Mouse (Mus musculus): Measurements from ENCODE around the gene Mthfd2l. TPM values are rescaled to one million over a fixed set of nuclear protein-coding genes. Genes with fewer than 3 reads are reported as not detected.

Gene Mthfd2l
- polyA plus RNA-seq, 1 experiment from 2014 or later = 8.3 TPM

- no peak overlapping the region for H3K27ac ChIP-seq (ENCODE audit: low read depth)
- peaks cover 17% of the 10 kb centered on the region for H3K4me1 ChIP-seq (ENCODE audit: insufficient read depth)
- no peak for DNase-seq
- no peak overlapping the region for H3K4me3 ChIP-seq (ENCODE audit: low read depth, low read length)
- TF ChIP-seq CTCF (IDR thresholded peaks at IDR 0.05; ENCODE audit: low read depth) (no peak), EP300 (IDR thresholded peaks at IDR 0.05; ENCODE audit: low read depth) (no peak)
- no peak for ATAC-seq
- H3K36me3 ChIP-seq (replicated peaks; ENCODE audit: insufficient read depth, low read length) = no peaks in the 10 kb centered on the region
- 68% methylated on average over 7 of the region's 7 CpGs for WGBS (ENCODE audit: insufficient replicate concordance)
- no peak overlapping the region for H3K4me2 ChIP-seq (ENCODE audit: low read depth, low read length)
- H3K9ac ChIP-seq (replicated peaks) = no peak overlapping the region
- H3K9me3 ChIP-seq (ENCODE audit: low read length) = no peaks in the 10 kb centered on the region
- H3K27me3 ChIP-seq (ENCODE audit: insufficient read depth, low read length) = peaks cover 3% of the 10 kb centered on the region; the same call in 1 of the 2 replicates
These were observed 30.2 kb upstream of the Mthfd2l start for GRCm38 (mm10) chr5:90900688-90901087.

GRCm38 (mm10) chr5:90902380-90903260 lies 28.3 kb upstream of the Mthfd2l start:
- Histone ChIP-seq H3K4me3 (ENCODE audit: low read depth, low read length) (peak overlapping the region; percentile 25), H3K9ac (replicated peaks) (no peak overlapping the region), H3K4me1 (ENCODE audit: insufficient read depth) (peaks cover 17% of the 10 kb centered on the region), H3K4me2 (ENCODE audit: low read depth, low read length) (peak overlapping the region; percentile 70), H3K27ac (ENCODE audit: low read depth) (no peak overlapping the region), H3K36me3 (replicated peaks; ENCODE audit: insufficient read depth, low read length) (no peaks in the 10 kb centered on the region), H3K9me3 (ENCODE audit: low read length) (no peaks in the 10 kb centered on the region), H3K27me3 (ENCODE audit: insufficient read depth, low read length) (peaks cover 3% of the 10 kb centered on the region; the same call in 1 of the 2 replicates)
- 7% methylated on average over 10 of the region's 10 CpGs for WGBS (ENCODE audit: insufficient replicate concordance)
- DNase-seq (peak; percentile 27), ATAC-seq (peak; percentile 29; the same call in 1 of the 2 replicates)
- TF ChIP-seq EP300 (IDR thresholded peaks at IDR 0.05; ENCODE audit: low read depth) = no peak
- peak; percentile 54 for TF ChIP-seq CTCF (IDR thresholded peaks at IDR 0.05; ENCODE audit: low read depth)

GRCm38 (mm10) chr5:90903339-90904020 lies 27.4 kb upstream of the Mthfd2l start, which contains the start of gene Cxcl2:
Cxcl2 (plus strand) TSS chr5:90903871.
- H3K4me2 ChIP-seq (ENCODE audit: low read depth, low read length) = peak within 1 kb of the TSS; percentile 70
- peaks cover 3% of the 10 kb centered on the region; the same call in 1 of the 2 replicates for H3K27me3 ChIP-seq (ENCODE audit: insufficient read depth, low read length)
- H3K9ac ChIP-seq (replicated peaks) = 0 out of 2 replicates have a peak within 1 kb of the TSS, but pooled peaks have one; percentile 1
- H3K36me3 ChIP-seq (replicated peaks; ENCODE audit: insufficient read depth, low read length) = no peaks in the 10 kb centered on the region
- ATAC-seq (peak; percentile 68), DNase-seq (no peak)
- peak within 1 kb of the TSS; percentile 25 for H3K4me3 ChIP-seq (ENCODE audit: low read depth, low read length)
- peaks cover 13% of the 10 kb centered on the region for H3K4me1 ChIP-seq (ENCODE audit: insufficient read depth)
- TF ChIP-seq EP300 (IDR thresholded peaks at IDR 0.05; ENCODE audit: low read depth) = no peak
- TF ChIP-seq CTCF (IDR thresholded peaks at IDR 0.05; ENCODE audit: low read depth) = no peak
- no peaks in the 10 kb centered on the region for H3K9me3 ChIP-seq (ENCODE audit: low read length)
- H3K27ac ChIP-seq (ENCODE audit: low read depth) = no peak within 1 kb of the TSS
- WGBS (ENCODE audit: insufficient replicate concordance) = 5% methylated on average over 22 of the region's 22 CpGs

- Histone ChIP-seq H3K27me3 (ENCODE audit: insufficient read depth, low read length) (peaks cover 2% of the 10 kb centered on the region; the same call in 1 of the 2 replicates), H3K4me1 (ENCODE audit: insufficient read depth) (no peaks in the 10 kb centered on the region), H3K4me2 (ENCODE audit: low read depth, low read length) (no peak overlapping the region), H3K9me3 (ENCODE audit: low read length) (no peaks in the 10 kb centered on the region), H3K4me3 (ENCODE audit: low read depth, low read length) (no peak overlapping the region), H3K36me3 (replicated peaks; ENCODE audit: insufficient read depth, low read length) (no peaks in the 10 kb centered on the region), H3K9ac (replicated peaks) (no peak overlapping the region), H3K27ac (ENCODE audit: low read depth) (no peak overlapping the region)
- DNase-seq (peak; percentile 82), ATAC-seq (peak; percentile 45; the same call in 1 of the 2 replicates)
- TF ChIP-seq CTCF (IDR thresholded peaks at IDR 0.05; ENCODE audit: low read depth) = peak; percentile 87
- TF ChIP-seq EP300 (IDR thresholded peaks at IDR 0.05; ENCODE audit: low read depth) = no peak
- WGBS (ENCODE audit: insufficient replicate concordance) = 1% methylated on average over 2 of the region's 2 CpGs
These were observed 21.9 kb upstream of the Mthfd2l start for GRCm38 (mm10) chr5:90908983-90909382.

- H3K27ac ChIP-seq (ENCODE audit: low read depth) = no peak overlapping the region
- 64% methylated on average over 2 of the region's 2 CpGs for WGBS (ENCODE audit: insufficient replicate concordance)
- no peak for DNase-seq
- no peak overlapping the region for H3K4me2 ChIP-seq (ENCODE audit: low read depth, low read length)
- ATAC-seq = no peak
- no peak overlapping the region for H3K4me3 ChIP-seq (ENCODE audit: low read depth, low read length)
- H3K4me1 ChIP-seq (ENCODE audit: insufficient read depth) = no peaks in the 10 kb centered on the region
- TF ChIP-seq EP300 (IDR thresholded peaks at IDR 0.05; ENCODE audit: low read depth) = no peak
- no peak for TF ChIP-seq CTCF (IDR thresholded peaks at IDR 0.05; ENCODE audit: low read depth)
- H3K9ac ChIP-seq (replicated peaks) = no peak overlapping the region
- no peaks in the 10 kb centered on the region for H3K9me3 ChIP-seq (ENCODE audit: low read length)
- no peaks in the 10 kb centered on the region for H3K36me3 ChIP-seq (replicated peaks; ENCODE audit: insufficient read depth, low read length)
- no peaks in the 10 kb centered on the region for H3K27me3 ChIP-seq (ENCODE audit: insufficient read depth, low read length)
These were observed 11.4 kb upstream of the Mthfd2l start for GRCm38 (mm10) chr5:90919495-90919894.

- H3K9ac ChIP-seq (replicated peaks) = no peak overlapping the region
- TF ChIP-seq CTCF (IDR thresholded peaks at IDR 0.05; ENCODE audit: low read depth) (no peak), EP300 (IDR thresholded peaks at IDR 0.05; ENCODE audit: low read depth) (no peak)
- ATAC-seq = no peak
- WGBS (ENCODE audit: insufficient replicate concordance) = 85% methylated on average over 4 of the region's 4 CpGs
- no peak overlapping the region for H3K4me3 ChIP-seq (ENCODE audit: low read depth, low read length)
- H3K9me3 ChIP-seq (ENCODE audit: low read length) = no peaks in the 10 kb centered on the region
- H3K36me3 ChIP-seq (replicated peaks; ENCODE audit: insufficient read depth, low read length) = no peaks in the 10 kb centered on the region
- no peak overlapping the region for H3K27ac ChIP-seq (ENCODE audit: low read depth)
- no peaks in the 10 kb centered on the region for H3K27me3 ChIP-seq (ENCODE audit: insufficient read depth, low read length)
- DNase-seq = no peak
- no peak overlapping the region for H3K4me2 ChIP-seq (ENCODE audit: low read depth, low read length)
- no peaks in the 10 kb centered on the region for H3K4me1 ChIP-seq (ENCODE audit: insufficient read depth)
These were observed 8.0 kb upstream of the Mthfd2l start for GRCm38 (mm10) chr5:90922958-90923357.

Data from liver, postnatal 0 days (tissue).